Mouse (Mus musculus): Measurements from ENCODE around the gene Prune1. TPM values are rescaled to one million over a fixed set of nuclear protein-coding genes. Genes with fewer than 3 reads are reported as not detected.

The Prune1 gene
- total RNA-seq, 2 experiments from 2014 or later: 31.7 to 32.3 TPM

DNA sequence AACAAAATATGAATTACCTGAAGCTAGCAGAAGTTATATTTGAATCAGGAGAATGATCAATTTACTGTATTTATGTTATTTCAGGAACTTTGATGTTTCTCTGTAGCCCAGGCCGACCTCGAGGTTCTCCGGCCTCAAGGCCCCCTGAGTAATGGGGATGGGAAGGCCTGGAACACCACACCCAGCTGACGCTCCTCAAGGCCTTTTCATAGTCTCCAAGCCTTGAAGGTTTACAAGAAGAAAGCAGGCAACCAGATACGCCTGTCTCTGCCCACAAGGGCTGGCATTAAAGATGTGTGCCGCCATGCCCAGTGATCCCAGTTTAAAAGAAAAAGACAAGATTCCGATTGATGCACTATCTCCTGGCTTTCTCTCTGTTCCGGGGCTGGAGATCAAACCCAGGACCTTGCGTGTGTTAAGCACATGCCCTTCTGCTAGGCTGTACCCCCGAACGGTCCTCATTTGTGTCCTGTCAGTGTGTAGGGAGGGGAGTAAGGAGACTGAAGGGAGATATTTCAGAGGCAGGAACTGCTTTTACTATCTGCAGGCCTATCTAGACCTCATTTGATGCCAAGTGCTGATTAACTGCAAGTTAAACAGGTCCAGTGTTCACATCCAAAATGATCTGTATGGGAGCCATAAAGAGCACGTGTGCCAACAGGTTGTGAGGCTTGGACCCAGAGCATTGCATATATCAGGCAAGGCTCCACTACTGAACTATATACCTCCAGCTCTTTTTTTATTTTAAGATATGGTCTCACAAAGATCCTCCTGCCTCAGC, 2.8 kb upstream of the Prune1 start:
- no peak for DNase-seq (ENCODE audit: low spot score in 2 of 2)
- intact Hi-C loops (cut with DNase I): loop anchor here (5.0 kb wide), 2 partner anchors 33 to 57 kb away; partner anchors contain the start of gene Cdc42se1

DNA sequence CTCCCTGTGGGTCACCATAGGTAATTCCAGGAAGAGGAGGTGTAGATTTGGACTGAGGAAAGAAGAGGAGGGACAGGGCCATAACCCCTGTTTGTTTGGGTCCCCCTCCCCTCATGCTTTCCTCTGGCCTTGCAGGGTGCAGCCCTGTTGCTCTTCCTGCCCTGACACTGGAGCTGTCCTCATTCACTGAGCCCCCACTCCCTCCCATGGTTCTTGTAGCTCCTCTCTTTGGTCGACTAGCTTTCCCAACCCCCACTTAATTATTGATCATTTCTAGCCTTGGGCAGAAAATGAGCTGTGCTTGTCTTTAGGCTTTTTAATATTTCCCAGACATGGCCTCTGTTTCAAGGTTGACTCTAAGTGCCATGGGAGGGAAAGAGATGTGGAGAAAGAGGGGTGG, 2.2 kb upstream of the Prune1 start:
- intact Hi-C loops (cut with DNase I): loop anchor here (5.0 kb wide), 2 partner anchors 33 to 57 kb away; partner anchors contain the start of gene Cdc42se1
- no peak for DNase-seq (ENCODE audit: low spot score in 2 of 2)

DNA sequence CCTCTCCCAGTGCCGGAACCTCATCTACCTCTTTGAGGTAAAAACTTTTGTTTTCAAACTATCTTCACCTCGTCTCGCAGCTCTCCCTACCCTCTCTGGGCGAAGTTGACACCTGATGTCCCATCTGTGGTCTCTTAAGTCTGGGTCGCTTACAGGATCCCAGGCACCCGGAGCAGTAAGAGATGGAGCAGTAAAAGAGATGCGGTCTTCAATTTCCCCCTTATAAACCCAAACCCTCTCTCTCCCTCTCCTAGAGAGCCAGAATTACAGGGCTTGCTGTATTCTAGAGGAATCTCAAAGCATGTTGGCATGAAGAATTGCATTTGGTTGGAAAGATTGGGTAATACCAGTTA, 1.7 kb upstream of the Prune1 start:
- intact Hi-C loops (cut with DNase I): loop anchor here (5.0 kb wide), 2 partner anchors 34 to 56 kb away; partner anchors contain the start of gene Cdc42se1
- DNase-seq (ENCODE audit: low spot score in 2 of 2): no peak

DNA sequence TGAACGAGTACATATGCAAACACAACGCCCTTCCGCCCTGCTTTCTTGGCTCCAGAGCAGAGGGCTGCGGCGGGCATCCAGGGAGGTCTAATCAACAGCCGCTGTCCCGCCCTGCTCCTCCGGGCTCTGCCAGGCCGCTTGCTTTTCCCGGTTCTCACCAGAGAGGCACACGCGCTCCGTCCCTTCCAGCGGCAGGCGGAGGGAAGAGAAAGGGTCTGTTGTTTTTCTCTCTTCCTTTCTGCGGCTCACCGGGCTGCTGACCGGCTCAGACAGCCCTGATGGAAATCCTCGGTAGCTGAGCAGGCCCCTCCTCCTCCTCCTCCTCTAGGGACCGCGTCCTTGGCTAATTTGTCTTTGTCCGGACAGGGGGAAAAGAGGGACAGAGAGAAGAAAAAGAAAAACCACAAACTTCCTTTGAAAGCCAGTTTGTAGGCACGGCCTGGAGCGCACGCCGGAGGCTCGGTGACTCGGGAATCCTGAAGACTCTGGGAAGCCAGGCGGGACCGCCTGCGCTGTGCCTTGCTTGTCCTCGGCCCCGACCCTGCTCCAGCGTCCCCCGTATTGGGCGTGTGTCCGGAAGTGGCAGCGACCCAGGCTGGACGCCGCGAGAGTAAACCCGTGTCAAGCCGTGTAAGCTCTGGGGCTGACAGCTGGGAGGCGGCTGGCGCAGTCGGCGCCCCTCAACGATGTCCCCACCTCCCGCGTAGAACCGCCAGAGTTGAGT, 1.2 kb upstream of the Prune1 start:
- peak; percentile 64 to 72 for DNase-seq (ENCODE audit: low spot score in 2 of 2)
- intact Hi-C loops (cut with DNase I): loop anchor here (5.0 kb wide), 2 partner anchors 34 to 56 kb away; partner anchors contain the start of gene Cdc42se1

DNA sequence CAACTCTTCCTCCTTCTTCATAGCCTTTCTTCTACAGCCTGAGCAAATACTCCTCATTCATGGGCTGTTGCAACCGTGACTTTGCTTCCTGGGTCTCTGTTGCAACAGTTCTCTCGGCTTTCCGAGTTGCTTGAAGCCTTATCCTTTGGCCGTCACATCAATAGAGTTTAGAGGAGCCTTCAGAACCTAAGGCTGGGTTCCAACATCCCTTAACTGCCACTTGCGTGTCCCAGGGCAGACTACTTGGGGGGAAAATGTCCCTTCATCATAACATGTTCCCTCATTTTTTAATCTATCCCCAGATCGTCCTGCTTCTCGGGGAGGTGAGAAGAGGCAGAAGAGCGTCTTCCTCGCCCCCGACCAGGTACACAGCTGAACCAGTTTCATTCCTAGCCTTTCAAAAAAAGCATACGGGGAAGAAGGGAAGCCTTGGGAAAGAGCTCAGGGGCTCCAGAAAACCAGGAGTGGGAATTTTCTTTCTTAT, 547 bp upstream of the Prune1 start:
- intact Hi-C loops (cut with DNase I): loop anchor here (5.0 kb wide), 2 partner anchors 35 to 55 kb away; partner anchors contain the start of gene Cdc42se1
- DNase-seq (ENCODE audit: low spot score in 2 of 2): no peak

DNA sequence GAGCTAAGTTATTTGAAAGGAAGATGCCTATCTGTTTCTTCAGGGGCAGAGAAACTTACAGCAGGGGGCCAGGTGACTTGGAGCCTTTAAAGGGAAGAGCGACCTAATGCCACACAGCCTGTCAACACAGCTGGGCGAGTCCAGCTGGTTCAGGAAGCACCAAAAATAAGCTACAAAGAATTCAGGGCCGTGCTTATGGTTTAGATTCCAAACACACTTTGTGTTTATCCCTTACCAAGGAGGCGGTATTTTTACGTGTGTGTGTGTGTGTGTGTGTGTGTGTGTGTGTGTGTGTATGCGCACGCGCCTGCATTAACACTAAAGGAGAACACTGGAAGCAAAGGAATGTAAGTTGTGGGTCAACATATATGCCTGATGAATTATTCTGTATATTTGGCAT, 1.1 kb downstream of the Prune1 start:
- peak; percentile 26 to 59 for DNase-seq (ENCODE audit: low spot score in 2 of 2)

DNA sequence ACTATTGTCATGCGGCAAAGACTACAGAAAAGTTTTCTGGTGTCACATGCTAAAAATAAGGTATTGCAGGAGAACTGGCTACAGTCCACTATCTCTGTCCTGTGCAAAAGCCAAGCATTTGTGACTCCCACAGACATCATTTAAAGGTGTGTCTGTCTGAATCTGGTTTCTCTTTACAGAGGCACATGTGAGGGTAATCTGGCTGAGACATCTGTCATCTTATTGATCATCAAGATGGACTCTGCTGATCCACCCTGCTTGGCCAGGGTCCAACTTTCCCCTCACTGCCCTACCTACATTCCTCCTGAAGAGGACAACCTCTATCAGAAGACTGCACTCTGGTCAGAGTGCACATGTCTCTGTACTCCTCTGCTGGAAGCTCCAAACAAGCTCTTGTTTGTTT, 4.7 kb downstream of the Prune1 start:
- DNase-seq (ENCODE audit: low spot score in 2 of 2): no peak
- intact Hi-C loops (cut with DNase I): no loop called here

More for the DNA sequence above, 1.1 kb downstream of the Prune1 start:
- intact Hi-C loops (cut with DNase I): loop anchor here (5.0 kb wide), 2 partner anchors 37 to 53 kb away; partner anchors contain the start of gene Cdc42se1

DNA sequence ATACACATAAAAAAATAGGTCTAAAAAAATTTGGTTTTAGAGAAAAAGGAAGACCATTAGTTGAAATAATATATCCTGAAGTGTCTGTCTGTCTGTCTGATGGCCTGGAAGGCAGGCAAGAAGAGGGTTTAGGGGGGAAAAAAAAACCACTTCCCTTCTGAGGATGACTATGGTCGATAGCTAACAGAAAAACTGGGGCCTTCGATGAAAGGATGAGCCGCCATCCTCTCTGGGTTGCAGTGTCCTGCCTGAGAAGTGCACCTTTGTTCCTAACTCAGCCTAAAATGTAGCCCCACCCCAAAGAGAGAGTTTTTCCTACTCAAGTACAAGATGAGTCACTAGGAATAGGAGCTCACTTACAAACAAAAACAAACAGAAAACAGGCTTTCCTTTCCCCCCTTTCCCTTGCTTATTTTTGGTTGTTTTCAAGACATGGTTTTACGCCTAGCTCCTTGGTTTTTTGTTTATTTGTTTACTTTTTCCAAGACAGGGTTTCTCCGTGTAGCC, 5.4 kb downstream of the Prune1 start:
- intact Hi-C loops (cut with DNase I): no loop called here
- no peak for DNase-seq (ENCODE audit: low spot score in 2 of 2)

DNA sequence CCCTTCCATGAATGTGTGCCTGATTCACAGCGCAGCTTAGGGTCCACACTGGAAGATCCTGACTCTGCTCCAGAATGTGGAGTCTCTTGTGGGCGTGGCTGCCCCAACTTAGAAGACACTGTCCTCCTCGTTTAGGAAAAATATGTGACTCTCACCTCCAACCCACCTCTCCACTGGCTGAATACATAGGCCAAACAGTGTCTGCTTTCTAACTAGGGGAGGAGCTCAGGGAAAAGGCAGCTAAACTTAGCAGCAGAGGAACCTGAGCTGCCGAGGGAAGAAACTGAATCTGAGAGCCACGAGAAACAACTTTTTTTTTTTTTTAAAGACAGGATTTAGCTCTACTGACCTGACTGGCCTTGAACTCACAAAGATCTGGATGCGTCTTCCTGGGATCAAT, 6.7 kb downstream of the Prune1 start:
- no peak for DNase-seq (ENCODE audit: low spot score in 2 of 2)
- intact Hi-C loops (cut with DNase I): no loop called here

DNA sequence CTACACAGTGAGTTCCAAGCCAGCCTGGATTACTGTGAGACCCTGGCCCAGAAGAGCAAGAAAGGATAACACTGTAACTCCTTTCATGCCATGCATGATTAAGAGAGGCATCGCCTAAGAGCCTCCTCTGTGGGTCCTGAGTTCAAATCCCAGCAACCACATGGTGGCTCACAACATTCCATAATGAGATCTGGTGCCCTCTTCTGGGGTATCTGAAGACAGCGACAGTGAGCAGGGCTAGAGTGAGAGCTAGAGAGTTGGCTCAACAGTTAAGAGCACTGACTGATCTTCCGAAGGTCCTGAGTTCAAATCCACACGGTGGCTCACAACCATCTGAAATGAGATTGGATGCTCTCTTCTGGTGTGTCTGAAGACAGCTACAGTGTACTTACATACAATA, 7.4 kb downstream of the Prune1 start:
- no peak for DNase-seq (ENCODE audit: low spot score in 2 of 2)
- intact Hi-C loops (cut with DNase I): no loop called here

DNA sequence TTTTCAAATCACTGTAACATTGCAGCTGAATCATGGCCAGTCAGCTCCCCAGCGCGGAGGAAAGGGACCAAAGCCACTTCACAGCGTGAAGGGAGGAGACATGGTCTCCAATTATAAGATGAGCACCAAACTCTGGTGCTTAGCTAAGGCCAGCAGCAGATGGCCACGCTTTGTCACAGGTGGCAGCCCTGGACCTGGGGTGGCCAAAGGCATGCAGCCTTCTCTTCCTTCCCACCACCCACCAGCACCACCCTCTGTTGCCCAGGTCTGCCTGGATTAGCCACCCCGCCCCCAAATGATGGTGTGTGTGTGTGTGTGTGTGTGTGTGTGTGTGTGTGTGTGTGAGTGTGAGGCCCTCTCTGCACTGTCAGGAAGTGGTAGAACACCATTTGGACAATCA, 8.4 kb downstream of the Prune1 start:
- intact Hi-C loops (cut with DNase I): no loop called here
- no peak for DNase-seq (ENCODE audit: low spot score in 2 of 2)

DNA sequence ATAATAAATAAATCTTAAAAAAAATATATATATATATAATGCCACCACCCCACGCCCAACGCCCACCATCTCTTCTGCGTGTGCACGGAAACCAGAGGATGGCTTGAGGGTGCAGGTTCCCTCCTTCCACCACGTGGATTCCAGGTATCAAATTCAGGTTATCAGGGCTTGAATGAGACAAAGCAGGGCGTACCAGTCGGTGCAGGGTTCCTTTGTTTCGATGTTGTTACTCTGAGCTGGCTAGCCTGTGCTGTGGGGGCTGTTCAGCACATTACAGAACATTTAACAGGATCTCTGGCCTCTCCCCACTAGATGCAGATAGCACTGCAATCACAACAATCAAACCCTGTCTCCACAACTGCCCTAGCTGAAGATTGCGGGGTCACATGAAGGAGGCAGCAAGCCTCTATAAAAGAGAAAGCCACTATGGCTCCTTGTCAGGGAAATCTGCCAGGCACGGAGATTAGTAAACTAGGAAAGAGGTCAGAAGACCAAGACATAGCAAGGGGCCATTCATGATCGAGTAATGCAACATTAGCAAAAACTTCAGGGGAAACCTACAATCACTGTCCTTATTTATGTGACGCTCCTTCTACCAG, 11.0 kb downstream of the Prune1 start:
- intact Hi-C loops (cut with DNase I): no loop called here
- DNase-seq (ENCODE audit: low spot score in 2 of 2): no peak

DNA sequence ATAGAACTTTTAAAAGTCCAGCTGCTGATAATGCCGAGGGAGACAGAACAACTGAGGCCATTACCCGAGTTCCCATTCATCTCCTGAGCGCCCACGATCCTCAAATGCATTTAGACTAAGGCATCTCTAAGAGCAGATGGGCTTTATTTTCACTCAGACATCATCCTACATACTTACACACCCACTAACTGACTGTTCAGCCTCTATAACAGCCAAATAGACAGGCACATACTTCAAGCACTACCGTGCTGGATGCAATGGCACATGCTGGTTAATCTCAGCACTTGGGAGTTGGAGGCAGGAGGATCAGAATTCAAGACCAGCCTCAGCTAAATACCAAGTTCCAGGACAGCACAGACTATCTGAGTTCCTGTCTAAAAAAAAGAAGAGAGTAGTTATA, 12.1 kb downstream of the Prune1 start:
- DNase-seq (ENCODE audit: low spot score in 2 of 2): peak; percentile 43 to 48
- intact Hi-C loops (cut with DNase I): loop anchor here (5.0 kb wide), 1 partner anchor 42 kb away; the partner anchor contains the start of gene Cdc42se1

DNA sequence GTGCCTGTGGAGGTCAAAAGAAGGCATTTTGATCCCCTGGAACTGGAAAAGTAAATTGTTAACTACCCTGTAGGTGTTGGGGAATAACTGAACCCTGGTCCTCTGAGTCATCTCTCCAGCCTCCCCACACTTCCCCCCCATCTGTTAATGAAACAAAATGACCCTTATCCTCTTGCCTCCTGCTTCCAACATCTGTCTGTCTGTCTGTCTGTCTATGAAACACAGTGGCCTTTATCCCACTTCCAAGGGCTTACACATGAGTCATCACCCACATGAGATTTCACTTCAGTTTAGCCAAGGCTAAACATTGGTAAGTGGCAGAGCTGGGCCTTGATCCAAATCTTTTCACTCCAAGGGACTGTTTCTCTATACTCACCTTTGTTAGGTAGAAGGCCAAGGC, 14.0 kb downstream of the Prune1 start:
- no peak for DNase-seq (ENCODE audit: low spot score in 2 of 2)
- intact Hi-C loops (cut with DNase I): loop anchor here (5.0 kb wide), 1 partner anchor 41 kb away; the partner anchor contains the start of gene Cdc42se1

DNA sequence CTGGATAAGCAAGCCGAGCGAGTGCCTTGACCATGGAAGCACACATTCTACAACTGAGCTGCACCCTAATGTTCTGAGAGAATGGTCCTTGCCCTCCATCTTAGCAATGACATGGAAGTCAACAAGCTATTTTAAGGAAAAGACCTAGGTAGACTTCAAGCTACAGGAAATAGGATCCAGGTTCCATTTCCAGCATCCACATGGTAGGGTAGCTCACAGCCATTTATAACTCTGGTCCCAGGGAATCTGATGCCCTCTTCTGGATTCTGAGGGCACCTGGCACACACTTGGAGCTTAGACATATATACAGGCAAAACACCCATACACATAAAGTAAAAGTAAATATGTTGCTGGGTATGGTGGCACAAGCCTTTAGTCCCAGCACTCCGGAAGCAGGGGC, 15.8 kb downstream of the Prune1 start:
- DNase-seq (ENCODE audit: low spot score in 2 of 2): no peak
- intact Hi-C loops (cut with DNase I): loop anchor here (5.0 kb wide), 1 partner anchor 39 kb away; the partner anchor contains the start of gene Cdc42se1

DNA sequence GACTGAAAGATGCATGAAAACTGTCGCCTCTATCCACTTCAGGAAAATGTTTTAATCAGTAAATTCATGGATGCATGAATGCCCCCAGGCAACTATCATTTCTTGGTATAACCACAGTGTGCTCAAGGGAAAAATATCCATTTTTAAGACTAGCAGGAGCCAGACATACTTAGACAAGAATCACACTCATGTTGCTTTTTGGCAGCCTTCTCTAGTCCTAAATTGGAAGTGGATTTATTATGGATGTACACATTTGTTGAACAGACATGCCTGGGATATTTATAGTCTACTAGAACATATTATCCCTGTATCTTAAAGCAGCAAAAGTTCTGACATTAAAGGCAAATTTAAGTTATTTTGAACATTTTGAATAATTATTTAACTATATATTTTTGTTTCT, 17.2 kb downstream of the Prune1 start:
- DNase-seq (ENCODE audit: low spot score in 2 of 2): peak; percentile 19 to 72
- intact Hi-C loops (cut with DNase I): loop anchor here (5.0 kb wide), 2 partner anchors 37 to 122 kb away; partner anchors contain the start of genes Cdc42se1 and Tnfaip8l2

DNA sequence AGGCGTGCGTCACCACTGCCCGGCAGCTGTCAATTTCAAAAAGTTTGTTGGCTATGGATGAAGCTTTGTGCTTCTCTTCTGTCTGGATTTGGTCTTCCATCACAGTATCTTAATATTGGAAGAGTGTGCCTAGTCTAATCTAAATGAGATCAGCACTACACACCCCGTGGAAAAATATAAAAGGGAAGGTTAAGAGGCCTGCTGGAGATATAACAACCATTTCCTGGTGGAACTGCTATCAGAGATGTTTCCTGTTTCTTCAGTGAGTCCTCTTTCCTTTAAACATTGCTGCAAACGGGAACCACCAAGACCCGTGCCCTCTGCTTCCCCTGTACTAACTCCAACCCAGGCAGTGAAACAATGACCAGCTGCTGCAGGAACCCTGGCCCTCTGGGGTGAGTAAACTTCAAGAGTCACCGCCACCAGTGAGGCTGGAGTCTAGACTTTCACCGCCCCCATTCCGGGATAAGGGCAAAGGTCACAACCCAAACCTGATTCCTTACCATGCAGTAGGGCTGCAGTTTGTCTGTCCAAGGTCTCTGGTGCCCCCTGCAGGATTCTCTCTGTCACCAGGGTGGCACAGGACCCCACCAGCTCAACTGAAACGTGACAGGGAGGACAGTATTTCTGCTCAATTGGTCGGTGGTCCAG, 18.7 kb downstream of the Prune1 start:
- peak; percentile 57 to 67 for DNase-seq (ENCODE audit: low spot score in 2 of 2)
- intact Hi-C loops (cut with DNase I): loop anchor here (5.0 kb wide), 1 partner anchor 121 kb away; the partner anchor contains the start of gene Tnfaip8l2

DNA sequence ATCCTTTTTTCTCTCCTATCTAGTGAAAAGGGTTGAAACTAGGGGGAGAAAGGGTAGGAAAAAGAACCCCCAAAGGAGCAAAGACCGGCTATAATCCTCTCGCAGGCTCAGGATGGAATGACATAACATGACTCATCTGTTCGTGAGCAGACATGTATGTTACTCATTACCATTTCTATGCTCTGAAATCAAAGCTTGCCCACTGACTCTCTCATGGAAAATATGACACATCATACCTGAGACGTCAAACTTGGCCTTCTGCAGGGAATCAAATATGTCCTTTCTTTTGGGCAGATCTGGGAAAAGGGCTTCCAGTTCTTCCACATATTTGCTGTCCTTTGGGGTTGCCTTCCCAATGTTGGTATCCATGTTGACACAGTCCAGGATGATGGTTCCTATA, 19.9 kb downstream of the Prune1 start:
- intact Hi-C loops (cut with DNase I): loop anchor here (5.0 kb wide), 1 partner anchor 120 kb away; the partner anchor contains the start of gene Tnfaip8l2
- no peak for DNase-seq (ENCODE audit: low spot score in 2 of 2)

DNA sequence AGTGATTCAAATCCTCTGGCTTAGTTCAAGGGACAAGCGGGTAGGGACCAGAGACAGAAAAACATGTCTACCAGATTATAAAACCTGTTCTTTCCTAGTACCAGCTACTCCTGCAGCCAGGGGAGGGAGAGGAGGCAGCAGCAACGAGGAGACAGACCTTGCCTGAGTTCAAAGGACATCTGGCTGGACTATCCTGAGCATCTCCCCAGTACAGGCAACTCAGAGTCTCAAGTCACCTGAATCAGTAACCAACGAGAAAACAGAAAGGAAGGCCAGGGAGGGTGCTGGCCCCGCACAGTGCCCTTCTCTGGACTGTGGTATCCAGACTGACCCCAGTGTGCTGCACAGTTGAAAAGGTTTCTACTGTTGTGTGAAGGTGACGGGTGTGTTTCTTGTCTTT, 24.9 kb downstream of the Prune1 start:
- DNase-seq (ENCODE audit: low spot score in 2 of 2): no peak
- intact Hi-C loops (cut with DNase I): no loop called here

Data from left cerebral cortex, postnatal 14 days (tissue).